Mouse (Mus musculus) C2C12 (cell line): ENCODE measurements at regions not wholly inside any gene's neighbourhood (a gene's known extent, or its start where the extent isn't known, plus 50 kb on each side); places are given as distances from the start of the nearest gene placed in this dataset.

Experiments used
- CTCF ChIP-seq: IDR thresholded peaks from one replicate; pipeline ENCODE4 v1.5.1; 2011; ENCODE audit not compliant: control insufficient read depth, insufficient read depth, insufficient read length
- FOSL1 ChIP-seq: IDR thresholded peaks from one replicate; pipeline ENCODE4 v1.8.0; 2011; ENCODE audit warnings: mild to moderate bottlenecking, low read length; ENCODE audit not compliant: poor library complexity, insufficient read depth, severe bottlenecking
- MAX ChIP-seq: IDR thresholded peaks from one replicate; pipeline ENCODE4 v1.6.1; 2011; ENCODE audit warnings: mild to moderate bottlenecking, control low read depth
- USF1 ChIP-seq: IDR thresholded peaks from one replicate; pipeline ENCODE4 v1.6.1; 2011; ENCODE audit warnings: low read depth, mild to moderate bottlenecking, control low read depth, moderate library complexity

GRCm38 (mm10) chr6:148531068-148531467, 86.9 kb upstream of the Tmtc1 start:
- TF ChIP-seq CTCF (no peak), USF1 (no peak), MAX (no peak), FOSL1 (no peak)
